Mouse (Mus musculus) cerebellum, adult 11-12 months (tissue): ENCODE data around the gene Hoxb6.
A peak's percentile ranks its signal among the peaks of the same experiment; 100 is the strongest.

ENCODE experiments used
- DNase-seq: peaks from one replicate; pipeline ENCODE4 v3.0.0; 2022

The Hoxb6 gene

GRCm38 (mm10) chr11:96286739-96287385, 5.4 kb upstream of the Hoxb6 start:
- no peak for DNase-seq

GRCm38 (mm10) chr11:96287411-96287810, 4.9 kb upstream of the Hoxb6 start:
- no peak for DNase-seq

- DNase-seq = no peak
These were observed 3.6 kb upstream of the Hoxb6 start for GRCm38 (mm10) chr11:96288455-96289221.

GRCm38 (mm10) chr11:96289293-96289692, 3.0 kb upstream of the Hoxb6 start:
- DNase-seq = no peak

GRCm38 (mm10) chr11:96289837-96290236, 2.4 kb upstream of the Hoxb6 start:
- DNase-seq = no peak

GRCm38 (mm10) chr11:96290705-96291355, 1.4 kb upstream of the Hoxb6 start:
- DNase-seq = no peak

GRCm38 (mm10) chr11:96292565-96293301, 457 bp downstream of the Hoxb6 start:
- no peak for DNase-seq

GRCm38 (mm10) chr11:96293302-96293921, 1.1 kb downstream of the Hoxb6 start:
- DNase-seq = no peak

- DNase-seq = no peak
These were observed 2.2 kb downstream of the Hoxb6 start for GRCm38 (mm10) chr11:96294245-96295091.

- no peak for DNase-seq
These were observed 3.0 kb downstream of the Hoxb6 start for GRCm38 (mm10) chr11:96295092-96295835.

GRCm38 (mm10) chr11:96296997-96297396, 4.7 kb downstream of the Hoxb6 start:
- no peak for DNase-seq

GRCm38 (mm10) chr11:96297428-96297827, 5.2 kb downstream of the Hoxb6 start:
- DNase-seq = no peak

GRCm38 (mm10) chr11:96297968-96298635, 5.8 kb downstream of the Hoxb6 start:
- no peak for DNase-seq

- no peak for DNase-seq
These were observed 6.8 kb downstream of the Hoxb6 start for GRCm38 (mm10) chr11:96298895-96299667.

- no peak for DNase-seq
These were observed 7.5 kb downstream of the Hoxb6 start for GRCm38 (mm10) chr11:96299781-96300180.

GRCm38 (mm10) chr11:96300354-96301063, 8.2 kb downstream of the Hoxb6 start:
- DNase-seq = no peak

- no peak for DNase-seq
These were observed 8.8 kb downstream of the Hoxb6 start for GRCm38 (mm10) chr11:96301064-96301431.

- peak; percentile 39 for DNase-seq
These were observed 9.6 kb downstream of the Hoxb6 start for GRCm38 (mm10) chr11:96301837-96302236.
